Mouse (Mus musculus): Measurements from ENCODE around the gene Gm8024.
"Not testable (repeated sequence)": the region's sequence is repeated elsewhere in the genome, so short reads cannot be mapped to it uniquely, and the experiment has no call there.

Gene Gm8024

DNA sequence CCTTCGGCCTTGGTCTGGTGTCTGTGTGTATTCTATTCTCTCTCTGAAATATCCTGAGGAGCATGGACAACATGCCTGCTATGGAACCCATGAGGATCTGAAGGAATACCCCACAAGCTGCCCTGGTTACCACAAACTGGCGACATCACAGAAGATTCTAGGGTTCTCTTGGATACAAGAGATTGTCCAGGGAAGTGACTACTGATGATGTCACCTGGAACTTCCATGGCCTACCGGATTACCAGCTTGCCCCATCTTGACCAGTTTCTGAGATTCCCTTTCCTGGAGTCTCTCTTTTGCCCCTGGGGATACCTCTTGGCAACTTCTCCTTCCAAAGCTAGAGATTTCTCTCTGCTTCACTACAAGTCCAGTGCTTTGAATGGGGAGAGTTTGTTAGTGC, at the start of gene Gm8024:
TSS of gene Gm8024 (minus strand) at position 101 of the 400 bp plus-strand sequence.
- not testable (repeated sequence) for DNase-seq (ENCODE audit: low read depth)

DNA sequence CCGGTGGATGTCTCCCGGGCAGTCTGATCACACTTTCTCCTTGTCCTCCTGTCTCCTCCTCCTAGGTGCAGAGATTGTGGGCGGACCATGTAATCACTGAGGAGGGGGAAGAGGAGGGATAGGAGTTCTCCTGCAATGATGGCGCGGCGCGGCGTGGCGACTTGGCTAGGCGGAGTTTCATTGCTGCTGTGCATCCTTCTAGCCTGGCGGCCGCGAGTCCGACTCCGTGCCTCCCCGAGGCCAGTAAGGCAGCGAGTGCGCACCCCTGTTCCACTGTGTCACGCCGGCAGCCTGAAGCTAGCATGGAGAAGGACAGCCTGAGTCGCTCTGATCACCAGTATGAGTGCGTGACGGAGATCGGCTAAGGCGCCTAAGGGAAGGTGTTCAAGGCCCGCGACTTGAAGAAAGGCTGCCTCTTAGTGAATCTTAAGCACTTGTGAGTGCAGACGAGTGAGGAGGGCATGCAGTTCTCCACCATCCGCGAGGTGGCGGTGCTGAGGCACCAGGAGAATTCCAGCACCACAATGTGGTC, 19.2 kb upstream of the Gm8024 start:
- not testable (repeated sequence) for DNase-seq (ENCODE audit: low read depth)

DNA sequence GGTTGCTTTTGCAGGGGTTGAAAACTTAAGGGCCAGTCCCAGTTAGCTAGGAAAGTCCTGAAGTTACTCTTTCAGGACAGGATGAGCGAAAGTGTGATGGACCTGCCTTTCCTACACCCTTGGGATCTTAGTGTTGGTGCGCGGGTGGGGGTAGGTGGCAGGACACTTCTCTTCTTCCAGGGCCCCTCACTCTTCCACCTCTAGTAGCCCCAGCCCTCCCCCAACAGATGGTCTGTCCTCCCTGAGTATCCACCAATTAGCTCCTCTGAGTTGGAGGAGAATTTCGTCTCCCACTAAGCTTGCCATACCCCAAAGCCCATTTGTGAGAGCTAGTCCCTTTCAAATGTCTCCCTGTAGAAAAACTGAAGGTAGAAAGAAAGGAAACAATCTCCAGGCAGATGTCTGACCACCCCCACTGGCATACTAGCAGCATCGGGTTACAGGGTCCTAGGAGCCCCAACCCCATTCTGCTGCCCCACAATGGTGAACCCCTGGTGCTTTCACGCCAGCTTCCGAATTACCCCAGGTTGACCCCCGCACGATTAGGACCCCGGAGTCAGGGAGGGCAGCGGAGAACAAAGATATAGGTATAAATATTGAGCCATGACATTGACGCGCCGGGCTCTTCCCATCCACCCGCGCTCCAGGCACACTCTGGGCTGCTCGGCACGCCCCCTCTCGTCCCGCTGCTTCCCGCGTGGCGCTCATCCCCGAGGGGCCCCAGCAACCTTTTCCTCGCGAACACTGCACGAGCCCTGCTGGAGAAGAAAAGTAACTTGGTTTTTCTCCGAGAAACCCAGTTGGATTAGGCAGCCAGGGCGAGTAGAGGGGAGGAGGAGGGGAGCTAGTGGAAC, 18.5 kb upstream of the Gm8024 start:
- DNase-seq (ENCODE audit: low read depth): not testable (repeated sequence)

DNA sequence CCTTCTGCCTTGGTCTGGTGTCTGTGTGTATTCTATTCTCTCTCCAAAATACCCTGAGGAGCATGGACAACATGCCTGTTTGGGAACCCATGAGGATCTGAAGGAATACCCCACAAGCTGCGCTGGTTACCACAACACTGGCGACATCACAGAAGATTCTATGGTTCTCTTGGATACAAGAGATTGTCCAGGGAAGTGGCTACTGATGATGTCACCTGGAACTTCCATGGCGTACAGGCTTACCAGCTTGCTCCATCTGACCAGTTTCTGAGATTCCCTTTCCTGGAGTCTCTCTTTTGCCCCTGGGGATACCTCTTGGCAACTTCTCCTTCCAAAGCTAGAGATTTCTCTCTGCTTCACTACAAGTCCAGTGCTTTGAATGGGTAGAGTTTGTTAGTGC, 21.8 kb downstream of the Gm8024 start, which contains the start of gene Gm8020:
TSS of gene Gm8020 (minus strand) at position 101 of the 400 bp plus-strand sequence.
- not testable (repeated sequence) for DNase-seq (ENCODE audit: low read depth)
